Mouse (Mus musculus) macrophage (primary cell): ENCODE data around the gene Slc30a2. TPM values are rescaled to one million over a fixed set of nuclear protein-coding genes. Genes with fewer than 3 reads are reported as not detected.
"Not testable (repeated sequence)": the region's sequence is repeated elsewhere in the genome, so short reads cannot be mapped to it uniquely, and the experiment has no call there.

ENCODE experiments used
- H3K27ac ChIP-seq: fragments of 350-480 bp; formaldehyde crosslinking; 2 replicates; pipeline ENCODE4 v1.9.0; 2021
- H3K36me3 ChIP-seq: fragments of 350-480 bp; formaldehyde crosslinking; 2 replicates; pipeline ENCODE4 v1.9.0; 2021; ENCODE audit errors: inconsistent target
- H3K4me3 ChIP-seq: fragments of 350-480 bp; formaldehyde crosslinking; 2 replicates; pipeline ENCODE4 v1.9.0; 2021; ENCODE audit errors: inconsistent target
- H3K79me2 ChIP-seq: fragments of 350-480 bp; formaldehyde crosslinking; 2 replicates; pipeline ENCODE4 v1.9.0; 2021; ENCODE audit errors: inconsistent target
- WGBS: methylation state at CpG from one replicate; pipeline ENCODE4 v1.1.7; 2026; ENCODE audit warnings: inconsistent platforms; ENCODE audit not compliant: missing documents; 5-methylcytosine and 5-hydroxymethylcytosine counted together
- polyA plus RNA-seq: library from polyadenylated mRNA; stranded (reverse); fragments of 250-400 nt; gene quantifications from 3 replicates; pipeline ENCODE4 v1.2.4, GENCODE M21; 2018; ENCODE audit warnings: inconsistent platforms

The Slc30a2 gene
- polyA plus RNA-seq, 1 experiment from 2014 or later = not detected

DNA sequence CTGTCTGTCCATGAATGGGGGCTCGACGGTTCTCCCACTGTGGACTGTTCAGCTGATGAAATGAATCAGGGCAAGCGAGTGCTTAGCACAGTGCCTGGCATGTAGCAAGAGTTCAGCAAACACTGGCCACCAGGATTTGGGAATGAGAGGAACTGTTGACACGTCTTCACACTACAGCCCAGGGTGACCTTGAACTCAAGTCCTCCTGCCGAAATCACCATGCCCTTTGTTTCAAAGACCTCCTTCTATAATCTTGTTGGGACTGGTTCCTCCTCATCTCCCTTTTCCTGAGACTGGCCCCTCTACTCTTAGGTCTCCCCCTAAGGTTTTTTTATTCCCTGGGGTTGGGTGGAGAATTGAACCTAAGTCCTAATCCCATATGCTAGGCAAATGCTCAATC is 30.6 kb upstream of the Slc30a2 start:
- no peaks in the 10 kb centered on the region for H3K36me3 ChIP-seq
- H3K79me2 ChIP-seq = no peaks in the 10 kb centered on the region
- H3K27ac ChIP-seq = no peak overlapping the region
- no peak overlapping the region for H3K4me3 ChIP-seq
- 98% methylated on average over 5 of the region's 5 CpGs for WGBS

DNA sequence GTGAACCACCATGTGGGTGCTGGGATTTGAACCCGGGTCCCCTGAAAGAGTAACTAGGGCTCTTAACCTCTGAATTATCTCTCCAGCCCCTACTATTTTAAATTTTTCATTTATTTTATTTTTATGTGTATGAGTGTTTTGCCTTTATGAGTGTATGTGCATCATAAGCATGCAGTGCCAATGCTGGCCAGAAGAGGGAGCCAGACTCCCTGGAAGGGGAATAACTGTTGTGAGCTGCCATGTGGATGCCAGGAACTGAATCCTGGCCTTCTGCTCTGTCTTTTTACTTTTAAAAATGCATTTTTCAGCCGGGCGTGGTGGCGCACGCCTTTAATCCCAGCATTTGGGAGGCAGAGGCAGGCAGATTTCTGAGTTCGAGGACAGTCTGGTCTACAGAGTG is 30.1 kb upstream of the Slc30a2 start:
- no peak overlapping the region for H3K4me3 ChIP-seq
- 78% methylated on average over 6 of the region's 6 CpGs for WGBS
- no peaks in the 10 kb centered on the region for H3K36me3 ChIP-seq
- no peak overlapping the region for H3K27ac ChIP-seq
- no peaks in the 10 kb centered on the region for H3K79me2 ChIP-seq

DNA sequence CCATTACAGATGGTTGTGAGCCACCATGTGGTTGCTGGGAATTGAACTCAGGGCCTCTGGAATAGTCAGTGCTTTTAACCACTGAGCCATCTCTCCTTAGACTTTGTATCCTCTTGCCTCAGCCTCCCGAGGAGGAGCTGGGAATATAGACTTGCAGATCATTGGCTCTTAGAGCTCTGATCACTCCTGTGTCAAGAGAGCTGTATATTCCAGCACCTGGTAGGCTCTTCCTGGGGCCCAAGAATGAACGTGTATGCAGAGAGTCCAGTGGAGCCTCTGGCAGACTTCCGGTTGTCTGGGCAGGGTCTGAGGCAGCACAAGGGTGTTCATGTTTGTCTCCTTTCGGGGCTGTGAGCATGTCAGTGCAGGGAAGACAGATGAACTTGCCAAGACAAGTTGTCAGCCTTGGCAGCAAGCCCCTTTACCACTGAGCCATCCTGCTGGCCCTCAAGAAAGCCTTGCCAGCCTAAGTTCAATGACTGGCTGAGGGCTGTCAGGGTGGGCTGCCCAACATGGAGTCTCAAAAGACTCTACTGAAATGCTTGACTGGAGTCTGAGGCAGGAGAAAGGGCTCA is 28.8 kb upstream of the Slc30a2 start:
- WGBS = 98% methylated on average over 4 of the region's 4 CpGs
- Histone ChIP-seq H3K4me3 (no peak overlapping the region), H3K27ac (no peak overlapping the region), H3K79me2 (no peaks in the 10 kb centered on the region), H3K36me3 (no peaks in the 10 kb centered on the region)

DNA sequence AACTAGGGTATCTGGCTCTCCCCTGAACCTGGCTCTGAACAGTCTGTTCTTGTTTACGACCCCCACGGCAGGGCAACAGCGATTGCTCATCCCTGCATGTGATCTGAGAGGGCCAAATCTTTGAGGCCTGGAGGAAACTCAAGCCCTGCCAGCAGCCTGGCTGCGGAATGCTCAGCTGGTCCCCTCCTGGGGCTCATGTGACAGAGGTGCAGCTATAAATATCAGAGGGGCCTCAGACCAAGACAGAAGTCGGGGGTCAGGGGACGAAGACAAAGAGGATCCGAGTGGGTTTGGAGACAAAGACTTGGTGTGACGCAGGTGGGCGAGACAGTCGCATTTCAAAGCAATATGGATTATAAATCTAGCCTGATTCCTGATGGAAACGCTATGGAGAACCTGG is 28.1 kb upstream of the Slc30a2 start, which contains the start of gene Trim63:
Trim63 (plus strand) TSS at position 245 of the 400 bp plus-strand sequence.
- Histone ChIP-seq H3K4me3 (no peak within 1 kb of the TSS), H3K27ac (no peak within 1 kb of the TSS), H3K36me3 (no peaks in the 10 kb centered on the region), H3K79me2 (no peaks in the 10 kb centered on the region)
- 78% methylated on average over 10 of the region's 11 CpGs for WGBS

DNA sequence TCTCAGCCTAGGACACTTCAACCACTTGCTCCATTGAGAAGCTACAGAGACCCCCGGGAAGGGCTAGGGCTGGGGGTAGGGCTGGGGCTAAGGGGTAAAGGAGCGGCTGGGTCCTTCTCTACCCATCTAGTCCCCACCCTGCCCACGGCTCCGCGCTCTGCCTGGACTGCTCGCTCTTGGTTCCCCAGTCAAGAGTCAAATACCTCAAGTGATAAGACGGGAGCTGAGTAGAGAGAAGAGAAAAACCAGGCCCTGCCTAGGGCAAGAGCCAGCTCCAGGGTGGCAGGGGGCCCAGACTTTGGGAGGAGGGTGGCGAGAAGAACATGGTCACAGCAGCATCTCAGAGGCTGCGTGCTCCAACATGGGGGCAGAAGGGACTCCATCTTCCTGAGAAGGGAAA is 27.5 kb upstream of the Slc30a2 start:
- Histone ChIP-seq H3K79me2 (no peaks in the 10 kb centered on the region), H3K36me3 (no peaks in the 10 kb centered on the region), H3K4me3 (no peak overlapping the region), H3K27ac (no peak overlapping the region)
- WGBS = 100% methylated on average over 2 of the region's 9 CpGs

DNA sequence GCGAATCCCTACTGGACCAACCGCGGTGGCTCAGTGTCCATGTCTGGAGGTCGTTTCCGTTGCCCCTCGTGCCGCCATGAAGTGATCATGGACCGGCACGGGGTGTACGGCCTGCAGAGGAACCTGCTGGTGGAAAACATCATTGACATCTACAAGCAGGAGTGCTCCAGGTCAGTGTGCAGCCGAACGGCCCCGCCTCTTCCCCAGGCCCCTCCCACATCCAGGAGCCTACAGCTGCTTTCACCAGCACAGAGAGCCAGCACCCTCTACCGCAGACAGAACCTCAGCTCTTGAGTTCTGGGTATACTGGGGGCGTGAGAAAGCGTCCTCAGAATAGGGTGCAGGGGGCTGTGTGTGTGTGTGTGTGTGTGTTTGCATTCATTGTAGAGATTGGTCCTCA is 26.6 kb upstream of the Slc30a2 start:
- Histone ChIP-seq H3K4me3 (no peak overlapping the region), H3K79me2 (no peaks in the 10 kb centered on the region), H3K36me3 (no peaks in the 10 kb centered on the region), H3K27ac (no peak overlapping the region)
- 60% methylated on average over 14 of the region's 16 CpGs for WGBS

DNA sequence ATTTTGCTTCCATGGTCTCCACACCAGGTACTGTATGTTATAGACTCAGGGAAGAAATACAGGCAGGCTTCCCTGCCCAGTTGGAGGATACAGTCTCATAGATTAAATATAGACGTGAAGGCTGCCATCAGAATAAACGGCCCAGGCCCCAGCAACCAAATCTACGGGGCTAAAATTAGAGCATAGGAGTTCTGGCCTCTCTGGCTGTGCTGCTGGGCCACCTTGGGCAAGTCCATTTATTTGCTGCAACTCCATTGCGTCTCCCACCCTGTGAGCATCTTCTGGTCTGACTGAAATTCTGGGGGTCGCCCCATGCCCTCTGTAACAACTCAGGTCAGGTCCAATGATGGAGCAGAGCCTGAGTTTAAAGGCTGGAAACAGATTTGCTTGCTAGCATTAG is 23.9 kb upstream of the Slc30a2 start:
- H3K27ac ChIP-seq = no peak overlapping the region
- no peaks in the 10 kb centered on the region for H3K79me2 ChIP-seq
- H3K4me3 ChIP-seq = no peak overlapping the region
- H3K36me3 ChIP-seq = no peaks in the 10 kb centered on the region
- 93% methylated on average over 5 of the region's 5 CpGs for WGBS

DNA sequence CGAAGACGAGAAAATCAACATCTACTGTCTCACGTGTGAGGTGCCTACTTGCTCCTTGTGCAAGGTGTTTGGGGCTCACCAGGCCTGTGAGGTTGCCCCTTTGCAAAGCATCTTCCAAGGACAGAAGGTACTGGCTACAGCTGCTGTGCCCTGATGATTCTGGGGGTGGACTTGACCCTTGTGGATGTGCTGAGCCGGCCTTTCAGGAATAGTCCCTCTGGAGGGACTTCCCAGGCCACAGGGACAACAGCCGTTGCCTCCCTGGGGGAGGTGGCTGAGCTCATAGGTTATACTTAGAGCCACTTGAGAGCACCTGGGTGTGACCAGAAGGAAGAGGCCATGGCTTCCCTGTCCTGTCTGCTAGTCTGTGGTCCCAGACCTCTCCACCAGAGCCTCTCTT is 23.3 kb upstream of the Slc30a2 start:
- Histone ChIP-seq H3K79me2 (no peaks in the 10 kb centered on the region), H3K36me3 (no peaks in the 10 kb centered on the region), H3K27ac (no peak overlapping the region), H3K4me3 (no peak overlapping the region)
- WGBS = 94% methylated on average over 5 of the region's 5 CpGs

DNA sequence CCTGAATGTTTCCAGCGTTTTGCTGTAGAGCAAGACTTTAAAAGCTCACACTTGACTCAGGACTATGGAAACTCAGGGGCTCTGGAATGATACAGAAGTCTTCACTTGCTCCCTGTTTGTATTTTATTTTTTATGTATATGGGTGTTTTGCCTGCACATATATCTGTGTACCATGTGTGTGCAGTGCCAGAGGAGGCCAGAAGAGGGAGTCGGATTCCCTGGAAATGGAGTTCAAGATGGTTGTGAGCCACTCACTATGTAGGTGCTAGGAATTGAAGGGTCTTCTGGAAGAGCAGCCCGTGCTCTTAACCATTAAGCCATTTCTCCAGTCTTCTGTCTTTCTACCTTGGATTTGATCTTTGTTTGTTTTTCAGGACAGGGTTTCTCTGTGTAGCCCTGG is 21.5 kb upstream of the Slc30a2 start:
- no peaks in the 10 kb centered on the region for H3K36me3 ChIP-seq
- no peak overlapping the region for H3K27ac ChIP-seq
- H3K79me2 ChIP-seq = no peaks in the 10 kb centered on the region
- 74% methylated on average over 3 of the region's 3 CpGs for WGBS
- H3K4me3 ChIP-seq = no peak overlapping the region

DNA sequence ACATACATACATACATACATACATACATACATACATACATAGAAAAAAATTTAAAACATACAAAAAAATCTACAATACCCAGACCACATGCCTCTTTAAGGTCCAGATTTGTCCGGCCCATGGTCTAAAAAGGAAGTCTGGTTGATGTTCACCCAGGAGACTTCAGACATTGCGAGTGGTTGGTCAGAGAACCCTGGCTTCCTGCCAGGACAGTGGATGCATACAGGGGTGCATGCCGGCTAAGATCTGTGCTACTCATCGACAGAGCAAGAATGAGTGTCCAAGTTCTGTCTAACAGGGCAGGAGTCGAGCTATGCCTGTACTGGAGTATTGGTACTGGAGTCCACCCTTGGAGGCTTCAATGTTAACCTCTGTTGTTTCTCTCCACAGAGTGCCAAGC is 18.3 kb upstream of the Slc30a2 start:
- no peak overlapping the region for H3K27ac ChIP-seq
- no peaks in the 10 kb centered on the region for H3K36me3 ChIP-seq
- no peaks in the 10 kb centered on the region for H3K79me2 ChIP-seq
- WGBS = 36% methylated on average over 5 of the region's 5 CpGs
- H3K4me3 ChIP-seq = no peak overlapping the region

DNA sequence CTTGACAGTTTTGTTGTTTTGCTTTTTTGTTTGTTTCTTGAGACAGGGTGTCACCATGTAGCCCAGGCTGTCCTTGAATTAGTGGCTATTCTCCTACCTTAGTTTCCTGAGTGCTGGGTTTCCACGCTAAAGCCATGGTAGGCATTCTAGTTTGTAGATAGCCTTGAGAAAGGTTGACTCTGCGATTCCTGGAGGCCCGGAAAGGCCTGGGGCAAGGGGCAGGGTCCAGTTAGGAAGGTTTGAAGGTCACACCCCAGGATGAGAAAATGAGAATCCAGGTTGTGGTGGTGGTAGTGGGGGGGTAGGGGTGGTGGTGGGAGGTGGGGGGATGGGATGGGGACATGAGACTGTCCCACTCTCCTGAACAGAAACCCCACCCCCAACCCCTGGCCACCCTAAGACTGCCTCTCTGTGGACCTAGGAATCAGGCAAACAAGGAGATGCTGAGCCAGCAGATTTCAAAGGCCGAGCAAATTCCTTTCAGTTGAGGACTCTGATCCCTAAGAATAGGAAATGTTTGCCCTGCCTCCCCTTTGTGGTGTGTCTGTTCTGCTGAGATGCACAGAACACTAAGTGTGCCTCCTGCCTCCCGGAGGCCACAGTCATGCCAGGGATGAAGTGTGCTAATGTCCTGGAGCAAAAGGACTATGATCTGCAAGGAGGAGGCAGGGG is 16.0 kb upstream of the Slc30a2 start:
- Histone ChIP-seq H3K27ac (no peak overlapping the region), H3K79me2 (no peaks in the 10 kb centered on the region), H3K36me3 (no peaks in the 10 kb centered on the region), H3K4me3 (no peak overlapping the region)
- 89% methylated on average over 5 of the region's 5 CpGs for WGBS

DNA sequence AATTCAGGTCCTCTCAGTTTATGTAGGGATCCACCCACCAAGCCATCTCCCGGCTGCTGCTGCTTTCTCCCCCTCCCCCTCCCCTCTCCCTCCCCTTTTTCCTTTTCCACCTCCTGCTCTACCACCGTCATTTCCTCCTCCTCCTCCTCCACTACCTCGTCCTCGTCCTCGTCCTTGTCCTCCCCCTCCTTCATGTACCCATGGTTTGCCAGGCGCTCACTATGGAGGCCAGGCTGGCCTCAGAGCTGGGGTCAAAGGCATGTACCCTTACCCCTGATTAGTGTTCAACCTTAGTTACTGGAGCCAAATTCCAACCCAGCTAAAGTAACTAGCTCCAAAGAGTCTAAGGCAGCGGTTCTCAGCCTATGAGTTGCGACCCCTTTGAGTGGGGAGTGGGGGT is 14.8 kb upstream of the Slc30a2 start:
- no peak overlapping the region for H3K27ac ChIP-seq
- no peaks in the 10 kb centered on the region for H3K36me3 ChIP-seq
- H3K4me3 ChIP-seq = no peak overlapping the region
- no peaks in the 10 kb centered on the region for H3K79me2 ChIP-seq
- WGBS = 53% methylated on average over 7 of the region's 8 CpGs

DNA sequence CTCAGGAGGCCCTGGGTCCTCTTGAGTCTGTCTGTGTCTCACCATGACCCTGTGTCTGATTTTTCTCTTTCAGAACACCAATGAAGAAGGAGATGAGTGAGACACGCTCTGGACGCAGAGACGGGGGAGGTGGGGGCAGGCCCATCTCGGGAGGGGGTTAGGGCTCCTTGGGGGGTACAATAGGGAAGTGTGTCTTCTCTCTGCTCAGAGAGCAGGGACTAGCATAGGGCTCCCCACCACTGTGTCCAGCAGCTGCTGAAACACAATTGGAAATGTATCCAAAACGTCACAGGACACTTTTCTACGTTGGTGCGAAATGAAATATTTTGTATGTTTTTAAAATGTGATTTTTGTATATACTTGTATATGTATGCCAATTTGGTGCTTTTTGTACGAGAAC is 14.1 kb upstream of the Slc30a2 start:
- 83% methylated on average over 8 of the region's 8 CpGs for WGBS
- Histone ChIP-seq H3K4me3 (no peak overlapping the region), H3K79me2 (no peaks in the 10 kb centered on the region), H3K27ac (no peak overlapping the region), H3K36me3 (no peaks in the 10 kb centered on the region)

DNA sequence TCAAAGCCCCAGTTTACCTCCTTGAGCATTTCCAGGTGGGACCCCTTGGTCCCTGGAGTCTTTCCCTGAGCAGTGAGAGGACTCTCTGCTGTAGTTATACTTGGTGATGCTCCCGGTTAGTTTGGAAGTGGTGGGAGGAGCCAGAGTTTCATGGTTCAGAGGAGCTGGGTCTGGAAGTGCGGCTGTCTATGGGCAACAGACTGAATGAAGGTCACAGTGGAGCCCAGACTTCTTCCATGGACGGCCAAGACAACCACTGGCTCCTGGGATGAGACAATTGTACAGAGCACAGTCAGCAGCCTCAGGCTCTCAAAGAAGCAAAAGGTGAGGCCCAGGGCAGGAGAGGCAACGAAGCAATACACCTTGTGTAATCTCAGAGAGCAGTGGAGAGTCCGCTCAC is 12.7 kb upstream of the Slc30a2 start:
- no peaks in the 10 kb centered on the region for H3K36me3 ChIP-seq
- H3K4me3 ChIP-seq = no peak overlapping the region
- WGBS = 87% methylated on average over 5 of the region's 5 CpGs
- no peaks in the 10 kb centered on the region for H3K79me2 ChIP-seq
- H3K27ac ChIP-seq = no peak overlapping the region

DNA sequence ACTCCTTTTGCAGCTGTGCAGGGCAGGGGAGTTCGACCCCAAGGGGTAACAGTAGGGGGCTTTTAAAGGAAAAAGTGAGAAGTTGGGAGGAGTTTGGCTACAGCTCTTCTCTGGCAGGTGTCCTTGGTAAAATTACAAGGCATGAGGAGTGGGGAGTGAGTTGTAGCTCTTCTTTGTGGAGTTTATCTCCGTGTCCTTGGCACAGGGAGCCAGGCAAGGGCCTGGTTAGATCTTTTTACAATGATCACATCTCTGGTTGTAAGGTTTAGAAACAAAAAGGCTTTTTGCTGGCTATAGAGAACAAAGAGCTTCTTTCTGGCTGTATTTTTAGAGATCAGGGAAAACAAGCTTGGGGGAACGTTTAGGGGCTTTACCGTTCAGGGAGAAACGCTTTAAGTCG is 1.8 kb upstream of the Slc30a2 start:
- H3K4me3 ChIP-seq, H3K36me3 ChIP-seq: not testable (repeated sequence)
- 82% methylated on average over 6 of the region's 6 CpGs for WGBS

More for the DNA sequence above, 1.8 kb upstream of the Slc30a2 start:
- not testable (repeated sequence) for H3K79me2 ChIP-seq, H3K27ac ChIP-seq
